Mouse (Mus musculus): ENCODE results near the gene Lrrtm4.

DNA sequence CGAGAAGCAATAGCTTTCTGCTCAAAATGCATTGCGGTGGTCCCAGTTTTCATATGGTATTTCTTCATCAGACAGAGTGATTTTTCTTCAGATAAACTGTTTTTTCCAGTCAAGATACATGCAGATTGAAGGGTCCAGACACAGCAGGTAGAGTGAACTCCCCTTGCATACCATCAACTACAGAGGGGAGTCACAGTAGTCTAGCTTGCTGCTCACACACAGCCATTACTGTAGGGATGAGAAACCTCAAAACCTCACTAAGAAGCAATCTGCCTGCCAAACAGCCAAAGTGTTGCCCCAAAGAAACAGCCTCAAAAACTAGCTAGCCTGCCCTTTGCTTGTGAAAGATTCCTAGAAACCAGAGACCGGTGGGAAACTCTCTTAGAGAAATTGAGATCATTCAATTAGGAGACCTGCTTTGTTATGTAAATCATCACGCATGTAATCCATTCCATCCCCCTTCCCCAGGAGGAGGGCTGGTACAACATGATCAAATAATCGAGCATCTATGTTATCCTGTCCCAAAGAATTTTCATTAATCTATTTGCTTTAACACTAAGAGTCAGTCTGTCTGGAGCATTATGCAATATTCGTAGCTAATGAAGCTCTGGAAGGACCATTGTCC is 166.9 kb downstream of the Lrrtm4 start:
- no peak for TF ChIP-seq CTCF (IDR thresholded peaks at IDR 0.05; ENCODE audit: extremely low read depth, insufficient read depth, low read length)
- TF ChIP-seq POLR2A (IDR thresholded peaks at IDR 0.05; ENCODE audit: extremely low read depth, insufficient read depth, low read length) = no peak
